Mouse (Mus musculus): ENCODE measurements at regions not wholly inside any gene's neighbourhood (a gene's known extent, or its start where the extent isn't known, plus 50 kb on each side); places are given as distances from the start of the nearest gene placed in this dataset.

DNA sequence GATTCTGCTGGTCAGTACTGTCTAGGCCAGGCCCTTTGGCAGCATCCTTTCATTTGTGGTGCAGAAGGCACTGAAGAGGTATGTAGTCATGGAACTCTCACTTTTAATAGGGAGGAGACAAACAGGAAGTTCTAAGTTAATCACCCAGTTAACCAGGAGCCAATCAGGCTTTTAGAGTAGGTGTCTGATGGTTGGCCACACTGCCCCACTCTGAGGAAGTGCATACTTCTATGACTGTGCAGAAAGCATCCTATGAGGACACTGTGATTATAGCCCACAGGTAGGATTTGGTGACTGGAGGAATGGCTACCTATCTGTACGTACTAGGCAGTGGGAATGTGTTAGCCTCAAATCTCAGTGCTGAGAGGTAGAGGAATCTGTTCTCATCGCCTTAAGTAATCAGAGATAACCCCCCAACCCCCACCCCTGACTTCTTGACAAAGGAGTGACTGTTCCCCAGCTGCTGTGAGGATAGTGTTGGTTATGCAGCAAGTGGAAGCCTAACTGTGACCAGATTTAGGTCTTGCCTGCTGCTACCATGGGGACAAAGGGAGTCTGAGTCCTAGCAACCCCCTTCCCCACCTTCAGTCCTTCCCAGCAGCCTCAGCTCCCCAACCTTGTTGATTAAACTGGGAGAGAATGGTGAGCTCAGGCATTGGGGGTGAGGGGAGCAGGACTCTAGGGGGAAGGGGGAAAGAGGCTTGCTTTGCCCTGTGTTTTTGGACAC lies 103.3 kb upstream of the Rapgef5 start:
- ATAC-seq (replicated peaks; ENCODE audit: low FRiP score) = no peak
- Histone ChIP-seq H3K27me3 (no peaks in the 10 kb centered on the region), H3K4me1 (peaks cover 4% of the 10 kb centered on the region; the same call in 1 of the 2 replicates), H3K4me2 (no peak overlapping the region), H3K27ac (no peak overlapping the region), H3K9me3 (replicated peaks) (no peaks in the 10 kb centered on the region), H3K4me3 (replicated peaks) (no peak overlapping the region), H3K36me3 (no peaks in the 10 kb centered on the region), H3K9ac (no peak overlapping the region)
- WGBS = 73% methylated on average over 2 of the region's 2 CpGs

DNA sequence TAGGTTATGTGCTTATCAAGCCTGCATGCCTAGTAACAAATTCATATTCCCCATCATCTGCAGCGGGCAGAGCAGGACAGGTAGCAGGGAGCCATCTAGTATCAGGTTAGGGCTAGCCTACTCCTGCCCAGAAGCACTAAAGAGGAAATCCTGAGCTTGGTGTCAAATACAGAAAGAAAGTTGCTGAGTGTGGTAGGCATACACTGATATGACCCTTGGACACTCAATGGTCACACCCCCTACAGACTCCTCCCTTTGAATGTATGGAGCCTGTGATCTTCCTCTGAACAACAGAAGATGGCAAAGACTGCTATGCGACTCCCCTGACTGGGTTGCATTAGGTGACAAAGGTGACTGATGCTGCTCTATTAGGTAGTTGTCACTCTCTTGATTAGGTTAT lies 102.3 kb upstream of the Rapgef5 start:
- Histone ChIP-seq H3K4me1 (peaks cover 4% of the 10 kb centered on the region; the same call in 1 of the 2 replicates), H3K4me2 (no peak overlapping the region), H3K27ac (no peak overlapping the region), H3K4me3 (replicated peaks) (no peak overlapping the region), H3K9me3 (replicated peaks) (no peaks in the 10 kb centered on the region), H3K9ac (no peak overlapping the region), H3K27me3 (no peaks in the 10 kb centered on the region), H3K36me3 (no peaks in the 10 kb centered on the region)
- WGBS = 91% methylated on average over 2 of the region's 2 CpGs
- no peak for ATAC-seq (replicated peaks; ENCODE audit: low FRiP score)

DNA sequence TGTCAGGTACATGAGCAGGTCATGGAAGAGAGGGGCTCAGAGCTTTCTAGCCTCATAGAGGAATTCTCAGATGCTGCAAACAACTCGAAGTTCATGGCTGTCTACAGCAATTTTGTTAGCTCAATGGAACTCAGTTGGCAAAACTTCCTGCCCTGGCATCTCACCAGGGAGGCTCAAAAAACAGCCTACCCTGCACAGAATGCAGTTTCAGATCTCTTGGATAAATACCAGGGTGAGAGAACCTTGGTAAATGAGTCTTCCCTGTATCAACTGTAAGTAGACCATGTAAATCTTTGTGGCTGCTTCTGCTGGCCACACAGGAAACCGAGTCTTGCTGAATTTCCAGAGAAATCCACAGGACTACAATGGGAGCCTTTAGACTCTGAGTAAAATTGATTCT lies 101.1 kb upstream of the Rapgef5 start:
- Histone ChIP-seq H3K27me3 (no peaks in the 10 kb centered on the region), H3K4me3 (replicated peaks) (no peak overlapping the region), H3K9me3 (replicated peaks) (no peaks in the 10 kb centered on the region), H3K9ac (no peak overlapping the region), H3K27ac (no peak overlapping the region), H3K4me1 (peaks cover 4% of the 10 kb centered on the region; the same call in 1 of the 2 replicates), H3K36me3 (no peaks in the 10 kb centered on the region), H3K4me2 (no peak overlapping the region)
- no peak for ATAC-seq (replicated peaks; ENCODE audit: low FRiP score)
- WGBS = 80% methylated on average over 2 of the region's 2 CpGs

- Histone ChIP-seq H3K27me3 (no peaks in the 10 kb centered on the region), H3K27ac (no peak overlapping the region), H3K4me2 (no peak overlapping the region), H3K9ac (no peak overlapping the region), H3K36me3 (no peaks in the 10 kb centered on the region), H3K4me1 (peaks cover 3% of the 10 kb centered on the region; the same call in 1 of the 2 replicates), H3K4me3 (replicated peaks) (no peak overlapping the region), H3K9me3 (replicated peaks) (no peaks in the 10 kb centered on the region)
- WGBS = 85% methylated on average over 4 of the region's 4 CpGs
- ATAC-seq (replicated peaks; ENCODE audit: low FRiP score) = no peak
These were observed 98.3 kb upstream of the Rapgef5 start for GRCm38 (mm10) chr12:117417991-117418390.

DNA sequence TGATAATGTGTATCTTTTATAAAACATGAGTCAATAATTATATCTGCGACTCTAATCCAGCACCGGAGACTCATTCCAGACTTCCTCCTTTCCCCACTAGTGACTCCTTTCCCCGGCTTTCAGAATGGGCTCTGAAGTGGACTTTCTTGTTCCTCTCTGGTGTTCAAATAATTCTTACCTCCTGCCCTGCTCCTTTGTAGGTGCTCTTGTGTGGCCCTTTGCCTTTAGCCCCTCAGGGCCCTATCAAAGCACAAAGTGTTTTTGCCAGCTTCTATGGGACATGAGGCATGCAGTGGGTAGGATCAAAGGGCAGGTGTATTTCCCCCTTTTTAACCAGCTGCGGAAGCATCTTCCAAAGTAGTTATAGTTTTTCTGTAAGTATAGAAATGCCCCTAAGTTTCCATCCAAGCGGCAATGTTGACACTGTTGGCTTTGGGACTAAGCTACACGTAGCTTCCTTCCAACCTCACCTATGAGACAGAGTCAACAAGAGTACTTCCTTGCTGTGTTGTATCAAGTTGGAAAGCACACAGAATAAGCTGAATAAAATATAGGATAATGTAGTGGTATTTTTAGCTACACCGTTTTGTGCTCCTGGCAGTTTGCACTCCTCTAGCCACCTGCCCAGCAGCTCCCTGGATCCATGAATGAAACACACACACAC lies 93.8 kb upstream of the Rapgef5 start:
- WGBS = 76% methylated on average over 7 of the region's 7 CpGs
- no peak overlapping the region for H3K27ac ChIP-seq
- H3K36me3 ChIP-seq = no peaks in the 10 kb centered on the region
- no peak overlapping the region for H3K4me3 ChIP-seq (replicated peaks)
- H3K9me3 ChIP-seq (replicated peaks) = no peaks in the 10 kb centered on the region
- H3K27me3 ChIP-seq = no peaks in the 10 kb centered on the region
- ATAC-seq (replicated peaks; ENCODE audit: low FRiP score) = peak; percentile 56; the same call in 1 of the 2 replicates
- H3K4me2 ChIP-seq = no peak overlapping the region
- H3K4me1 ChIP-seq = peaks cover 4% of the 10 kb centered on the region; the same call in 1 of the 2 replicates
- H3K9ac ChIP-seq = no peak overlapping the region

GRCm38 (mm10) chr12:117425363-117426031 lies 90.8 kb upstream of the Rapgef5 start:
- peaks cover 4% of the 10 kb centered on the region; the same call in 1 of the 2 replicates for H3K4me1 ChIP-seq
- no peak overlapping the region for H3K4me3 ChIP-seq (replicated peaks)
- no peaks in the 10 kb centered on the region for H3K9me3 ChIP-seq (replicated peaks)
- H3K36me3 ChIP-seq = no peaks in the 10 kb centered on the region
- no peaks in the 10 kb centered on the region for H3K27me3 ChIP-seq
- 46% methylated on average over 9 of the region's 9 CpGs for WGBS
- no peak overlapping the region for H3K9ac ChIP-seq
- ATAC-seq (replicated peaks; ENCODE audit: low FRiP score) = no peak
- no peak overlapping the region for H3K4me2 ChIP-seq
- no peak overlapping the region for H3K27ac ChIP-seq

DNA sequence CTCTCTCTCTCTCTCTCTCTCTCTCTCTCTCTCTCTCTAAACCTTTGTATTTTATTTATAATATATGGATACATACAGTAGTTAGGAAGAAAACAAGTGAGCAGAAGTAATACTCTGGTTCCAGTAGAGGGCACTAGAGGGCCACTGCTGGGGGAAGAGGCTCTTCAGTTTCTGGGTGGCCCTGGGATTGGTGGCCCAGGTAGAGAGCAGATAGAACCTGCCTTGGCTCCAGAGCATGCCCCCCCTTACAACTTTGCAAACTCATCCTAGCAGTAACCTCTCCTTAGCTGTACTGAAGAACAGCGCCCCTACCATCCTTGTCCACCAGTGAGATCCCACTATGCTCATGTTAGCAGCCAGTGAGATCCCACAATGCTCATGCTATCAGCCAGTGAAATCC lies 88.8 kb upstream of the Rapgef5 start:
- Histone ChIP-seq H3K4me3 (replicated peaks) (no peak overlapping the region), H3K4me1 (peaks cover 4% of the 10 kb centered on the region; the same call in 1 of the 2 replicates), H3K4me2 (no peak overlapping the region), H3K27me3 (no peaks in the 10 kb centered on the region), H3K9me3 (replicated peaks) (no peaks in the 10 kb centered on the region), H3K27ac (no peak overlapping the region), H3K36me3 (no peaks in the 10 kb centered on the region), H3K9ac (no peak overlapping the region)
- peak; percentile 43; the same call in 1 of the 2 replicates for ATAC-seq (replicated peaks; ENCODE audit: low FRiP score)
- 29% methylated on average over 1 of the region's 1 CpGs for WGBS

DNA sequence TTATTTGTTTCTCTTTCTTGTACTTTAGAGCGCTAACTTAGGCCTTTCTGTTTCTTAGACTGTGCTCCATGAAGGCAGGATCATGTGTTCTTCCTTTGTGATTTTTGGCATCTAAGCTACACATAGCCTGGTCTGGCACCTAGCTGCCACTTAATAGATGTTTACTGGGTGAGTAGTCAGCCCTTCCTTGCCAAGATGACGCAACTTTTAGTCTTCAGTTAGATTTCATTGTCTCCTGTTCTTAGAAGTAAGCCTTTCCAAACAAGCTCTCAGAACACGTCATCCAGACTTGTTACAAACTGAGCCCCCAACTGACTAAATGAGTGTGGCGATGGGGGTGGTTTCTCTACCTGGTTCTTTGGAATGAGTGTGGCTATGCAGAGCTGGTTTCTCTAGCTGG lies 85.4 kb upstream of the Rapgef5 start:
- no peak overlapping the region for H3K4me2 ChIP-seq
- no peaks in the 10 kb centered on the region for H3K27me3 ChIP-seq
- no peaks in the 10 kb centered on the region for H3K9me3 ChIP-seq (replicated peaks)
- no peak overlapping the region for H3K4me3 ChIP-seq (replicated peaks)
- no peak overlapping the region for H3K9ac ChIP-seq
- H3K4me1 ChIP-seq = no peaks in the 10 kb centered on the region
- no peaks in the 10 kb centered on the region for H3K36me3 ChIP-seq
- 90% methylated on average over 4 of the region's 4 CpGs for WGBS
- ATAC-seq (replicated peaks; ENCODE audit: low FRiP score) = no peak
- H3K27ac ChIP-seq = no peak overlapping the region

- Histone ChIP-seq H3K27ac (no peak overlapping the region), H3K4me3 (replicated peaks) (no peak overlapping the region), H3K4me1 (no peaks in the 10 kb centered on the region), H3K4me2 (no peak overlapping the region), H3K36me3 (no peaks in the 10 kb centered on the region), H3K27me3 (no peaks in the 10 kb centered on the region), H3K9ac (no peak overlapping the region), H3K9me3 (replicated peaks) (no peaks in the 10 kb centered on the region)
- no peak for ATAC-seq (replicated peaks; ENCODE audit: low FRiP score)
- 60% methylated on average over 1 of the region's 1 CpGs for WGBS
These were observed 83.5 kb upstream of the Rapgef5 start for GRCm38 (mm10) chr12:117432788-117433187.

- Histone ChIP-seq H3K4me1 (no peaks in the 10 kb centered on the region), H3K4me2 (no peak overlapping the region), H3K9me3 (replicated peaks) (no peaks in the 10 kb centered on the region), H3K9ac (no peak overlapping the region), H3K36me3 (no peaks in the 10 kb centered on the region), H3K27me3 (no peaks in the 10 kb centered on the region), H3K4me3 (replicated peaks) (no peak overlapping the region), H3K27ac (no peak overlapping the region)
- ATAC-seq (replicated peaks; ENCODE audit: low FRiP score) = no peak
- 76% methylated on average over 4 of the region's 4 CpGs for WGBS
These were observed 79.3 kb upstream of the Rapgef5 start for GRCm38 (mm10) chr12:117437011-117437410.

- ATAC-seq (replicated peaks; ENCODE audit: low FRiP score) = no peak
These were observed 77.2 kb upstream of the Rapgef5 start for GRCm38 (mm10) chr12:117439015-117439605.

More at GRCm38 (mm10) chr12:117439015-117439605, 77.2 kb upstream of the Rapgef5 start:
- Histone ChIP-seq H3K9ac (no peak overlapping the region), H3K4me2 (no peak overlapping the region), H3K4me1 (no peaks in the 10 kb centered on the region), H3K27me3 (no peaks in the 10 kb centered on the region), H3K4me3 (replicated peaks) (no peak overlapping the region), H3K9me3 (replicated peaks) (no peaks in the 10 kb centered on the region), H3K36me3 (no peaks in the 10 kb centered on the region), H3K27ac (no peak overlapping the region)
- 74% methylated on average over 11 of the region's 11 CpGs for WGBS
